Mouse (Mus musculus): Measurements from ENCODE around the gene Vmn2r59. TPM values are rescaled to one million over a fixed set of nuclear protein-coding genes. Genes with fewer than 3 reads are reported as not detected.
"Not testable (repeated sequence)": the region's sequence is repeated elsewhere in the genome, so short reads cannot be mapped to it uniquely, and the experiment has no call there.

Vmn2r59 gene
- polyA plus RNA-seq (2014; fragmentation: Nextera tagmentation; extraction: Ambion mirVana): not detected in 2 replicates

GRCm38 (mm10) chr7:42058923-42059322 is at the start of gene Vmn2r59:
Gene Vmn2r59, minus strand, starts transcription at chr7:42059023.
- Histone ChIP-seq H3K27me3 (ENCODE audit: control insufficient read depth, insufficient read depth, low read length) (no peaks in the 10 kb centered on the region), H3K4me2 (ENCODE audit: low read length) (no peak within 1 kb of the TSS), H3K9me3 (ENCODE audit: control insufficient read depth, low read length) (peaks cover 17% of the 10 kb centered on the region), H3K36me3 (ENCODE audit: control insufficient read depth, insufficient read depth, low read length) (no peaks in the 10 kb centered on the region), H3K4me3 (replicated peaks; ENCODE audit: low read depth, low read length) (no peak within 1 kb of the TSS), H3K4me1 (ENCODE audit: control insufficient read depth, insufficient read depth, low read length) (no peaks in the 10 kb centered on the region), H3K27ac (replicated peaks; ENCODE audit: low read depth, low read length) (no peak within 1 kb of the TSS), H3K9ac (replicated peaks; ENCODE audit: low read length) (no peak within 1 kb of the TSS)
- ATAC-seq (ENCODE audit: low FRiP score, low TSS enrichment) (no peak), DNase-seq (no peak)

GRCm38 (mm10) chr7:42107470-42107869 is 48.6 kb upstream of the Vmn2r59 start, which contains the start of gene Vmn2r60:
Gene Vmn2r60, plus strand, starts transcription at chr7:42107770.
- ATAC-seq (ENCODE audit: low FRiP score, low TSS enrichment) (no peak), DNase-seq (no peak)
- Histone ChIP-seq H3K4me2 (ENCODE audit: low read length) (no peak within 1 kb of the TSS), H3K9ac (replicated peaks; ENCODE audit: low read length) (no peak within 1 kb of the TSS), H3K36me3 (ENCODE audit: control insufficient read depth, insufficient read depth, low read length) (no peaks in the 10 kb centered on the region), H3K27ac (replicated peaks; ENCODE audit: low read depth, low read length) (no peak within 1 kb of the TSS), H3K4me1 (ENCODE audit: control insufficient read depth, insufficient read depth, low read length) (no peaks in the 10 kb centered on the region), H3K27me3 (ENCODE audit: control insufficient read depth, insufficient read depth, low read length) (no peaks in the 10 kb centered on the region), H3K4me3 (replicated peaks; ENCODE audit: low read depth, low read length) (no peak within 1 kb of the TSS), H3K9me3 (ENCODE audit: control insufficient read depth, low read length) (peaks cover 8% of the 10 kb centered on the region)
- 75% methylated on average over 2 of the region's 2 CpGs for WGBS

- H3K27me3 ChIP-seq (ENCODE audit: control insufficient read depth, insufficient read depth, low read length); ATAC-seq (ENCODE audit: low FRiP score, low TSS enrichment); DNase-seq; H3K27ac ChIP-seq (replicated peaks; ENCODE audit: low read depth, low read length); H3K4me1 ChIP-seq (ENCODE audit: control insufficient read depth, insufficient read depth, low read length); H3K4me3 ChIP-seq (replicated peaks; ENCODE audit: low read depth, low read length); H3K4me2 ChIP-seq (ENCODE audit: low read length); H3K9ac ChIP-seq (replicated peaks; ENCODE audit: low read length); H3K36me3 ChIP-seq (ENCODE audit: control insufficient read depth, insufficient read depth, low read length): not testable (repeated sequence)
- H3K9me3 ChIP-seq (ENCODE audit: control insufficient read depth, low read length): peaks cover 12% of the 10 kb centered on the region
- WGBS: 84% methylated on average over 13 of the region's 14 CpGs
These were observed 48.2 kb upstream of the Vmn2r59 start for GRCm38 (mm10) chr7:42107061-42107460.

Other genes starting within 250 kb of the Vmn2r59 start
- not detected in 2 replicates for gene Vmn2r58, start 186.3 kb downstream of the Vmn2r59 start, polyA plus RNA-seq (2014; fragmentation: Nextera tagmentation; extraction: Ambion mirVana)
- gene Vmn2r60, start 48.7 kb upstream of the Vmn2r59 start, polyA plus RNA-seq (2014; fragmentation: Nextera tagmentation; extraction: Ambion mirVana): not detected in 2 replicates
- gene Vmn2r61, start 201.0 kb upstream of the Vmn2r59 start, polyA plus RNA-seq (2014; fragmentation: Nextera tagmentation; extraction: Ambion mirVana): not detected in 2 replicates

Measured in midbrain, embryonic 14.5 days (tissue).